Mouse (Mus musculus) bone marrow, adult 2 months (tissue): ENCODE measurements around the gene Ptprg. TPM values are rescaled to one million over a fixed set of nuclear protein-coding genes. Genes with fewer than 3 reads are reported as not detected.

Experiments used
- H3K27ac ChIP-seq: fragments of 200-500 bp; 2 replicates; pipeline ENCODE4 v1.5.1; 2012; ENCODE audit warnings: low read depth, mild to moderate bottlenecking, control low read depth, inconsistent platforms, low read length; ENCODE audit not compliant: control insufficient read depth, poor library complexity, insufficient read depth
- H3K4me1 ChIP-seq: fragments of 200-500 bp; 2 replicates; pipeline ENCODE4 v1.6.1; 2011; ENCODE audit warnings: low read length; ENCODE audit not compliant: control insufficient read depth, insufficient read depth
- H3K4me3 ChIP-seq: fragments of 200-500 bp; replicated peaks from 2 replicates; pipeline ENCODE3; 2011; ENCODE audit warnings: mild to moderate bottlenecking, low read depth, low read length, control low read depth; ENCODE audit not compliant: control insufficient read depth
- CTCF ChIP-seq: fragments of 200-500 bp; IDR thresholded peaks from 2 replicates; pipeline ENCODE4 v1.5.1; 2011; ENCODE audit warnings: low read length, control low read depth; ENCODE audit not compliant: control insufficient read depth, insufficient read depth
- POLR2A ChIP-seq: fragments of 200-500 bp; IDR thresholded peaks from 2 replicates; pipeline ENCODE4 v1.6.1; 2011; ENCODE audit warnings: low read depth, mild to moderate bottlenecking, control low read depth, low read length, borderline replicate concordance; ENCODE audit not compliant: control insufficient read depth
- WGBS: fragments of 180-500 bp; shearing (Covaris S2); methylation state at CpG from one replicate; pipeline ENCODE4 v1.1.7; 2018; 5-methylcytosine and 5-hydroxymethylcytosine counted together
- polyA plus RNA-seq: library from polyadenylated mRNA; stranded (reverse); fragments of >200 nt; gene quantifications from 2 replicates; pipeline ENCODE4 v1.2.4, GENCODE M21; 2011; ENCODE audit warnings: low replicate concordance; ENCODE audit not compliant: missing spikeins, insufficient read depth, insufficient read length

Ptprg gene
- polyA plus RNA-seq, 1 experiment = 0.27 TPM

DNA sequence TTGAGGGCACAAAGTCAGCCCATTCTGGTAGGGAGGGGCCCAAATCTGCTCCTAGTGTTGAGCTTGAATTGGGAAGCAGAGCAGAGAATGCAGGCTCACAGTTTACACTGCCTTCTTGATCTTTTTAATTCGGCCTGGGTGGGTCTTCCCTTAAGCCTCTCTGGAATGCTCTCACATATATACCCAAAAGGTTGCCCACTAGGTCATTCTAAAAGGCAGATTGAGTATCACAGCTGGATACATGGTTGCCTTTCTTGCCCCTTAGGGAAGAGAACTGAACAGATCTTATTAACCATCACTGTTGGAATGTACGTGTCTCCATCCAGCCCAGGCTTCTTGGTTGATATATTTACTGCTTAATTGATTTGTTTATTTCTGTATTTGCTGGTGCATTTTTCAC lies 349.5 kb downstream of the Ptprg start:
- TF ChIP-seq POLR2A = no peak
- no peak for TF ChIP-seq CTCF
- 67% methylated on average over 2 of the region's 2 CpGs for WGBS
- Histone ChIP-seq H3K4me3 (no peak overlapping the region), H3K27ac (no peak overlapping the region), H3K4me1 (no peaks in the 10 kb centered on the region)

- 79% methylated on average over 5 of the region's 5 CpGs for WGBS
- Histone ChIP-seq H3K4me1 (no peaks in the 10 kb centered on the region), H3K4me3 (no peak overlapping the region), H3K27ac (no peak overlapping the region)
- no peak for TF ChIP-seq POLR2A
- no peak for TF ChIP-seq CTCF
Observed at GRCm38 (mm10) chr14:11906130-11906675, 352.9 kb downstream of the Ptprg start.

- WGBS = 77% methylated on average over 1 of the region's 1 CpGs
- H3K27ac ChIP-seq = no peak overlapping the region
Observed at GRCm38 (mm10) chr14:11912253-11912652, 358.9 kb downstream of the Ptprg start.

DNA sequence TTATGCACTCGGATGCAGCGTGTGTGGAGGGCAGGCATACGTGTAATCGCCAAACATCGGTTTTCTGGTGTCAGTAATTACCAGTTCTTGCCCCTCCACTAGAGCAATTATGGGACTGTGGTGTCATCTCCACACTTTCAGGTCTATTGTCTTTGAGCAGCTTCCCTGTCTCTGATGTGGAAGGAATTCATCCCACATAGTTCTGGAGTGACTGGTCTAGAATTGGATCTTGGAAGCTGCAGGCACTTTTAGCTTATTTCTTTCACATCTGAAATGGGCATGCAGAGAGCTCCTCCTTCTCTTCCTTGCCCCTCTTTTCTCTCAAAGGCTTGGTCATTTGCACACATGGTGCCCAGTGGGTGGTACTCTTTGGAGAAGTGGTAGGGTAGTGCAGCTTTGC lies 363.9 kb downstream of the Ptprg start:
- TF ChIP-seq POLR2A (no peak), CTCF (no peak)
- no peak overlapping the region for H3K4me3 ChIP-seq
- H3K27ac ChIP-seq = no peak overlapping the region
- 84% methylated on average over 5 of the region's 5 CpGs for WGBS
- H3K4me1 ChIP-seq = no peaks in the 10 kb centered on the region

More at GRCm38 (mm10) chr14:11912253-11912652, 358.9 kb downstream of the Ptprg start:
- Histone ChIP-seq H3K4me3 (no peak overlapping the region), H3K4me1 (no peaks in the 10 kb centered on the region)
- TF ChIP-seq POLR2A = no peak
- TF ChIP-seq CTCF = no peak

DNA sequence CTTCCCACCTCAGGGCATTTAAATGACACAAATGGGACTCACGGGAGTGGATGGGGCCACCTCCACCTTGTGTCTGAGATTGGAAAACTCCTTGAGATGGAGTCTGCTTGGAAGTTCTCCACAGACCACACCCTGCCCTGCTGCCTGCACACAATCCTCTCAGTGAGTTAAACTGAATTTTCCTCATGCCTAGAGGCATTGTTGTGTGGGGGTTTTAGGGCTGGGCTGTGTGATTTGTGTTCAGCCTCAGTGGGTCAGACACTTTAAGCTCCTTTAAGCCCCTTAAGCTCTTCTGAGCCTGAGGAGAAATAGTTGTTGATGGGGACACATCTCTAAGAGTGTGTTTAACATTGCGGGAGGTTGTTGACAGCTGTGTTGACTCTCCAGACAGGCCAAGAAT lies 375.2 kb downstream of the Ptprg start:
- 75% methylated on average over 2 of the region's 2 CpGs for WGBS
- no peak for TF ChIP-seq POLR2A
- H3K4me1 ChIP-seq = no peaks in the 10 kb centered on the region

GRCm38 (mm10) chr14:11932517-11932916 lies 379.2 kb downstream of the Ptprg start:
- no peaks in the 10 kb centered on the region for H3K4me1 ChIP-seq
- no peak overlapping the region for H3K27ac ChIP-seq
- WGBS = 60% methylated on average over 3 of the region's 3 CpGs
- TF ChIP-seq CTCF (no peak), POLR2A (no peak)
- no peak overlapping the region for H3K4me3 ChIP-seq

More for the DNA sequence above, 375.2 kb downstream of the Ptprg start:
- Histone ChIP-seq H3K4me3 (no peak overlapping the region), H3K27ac (no peak overlapping the region)

DNA sequence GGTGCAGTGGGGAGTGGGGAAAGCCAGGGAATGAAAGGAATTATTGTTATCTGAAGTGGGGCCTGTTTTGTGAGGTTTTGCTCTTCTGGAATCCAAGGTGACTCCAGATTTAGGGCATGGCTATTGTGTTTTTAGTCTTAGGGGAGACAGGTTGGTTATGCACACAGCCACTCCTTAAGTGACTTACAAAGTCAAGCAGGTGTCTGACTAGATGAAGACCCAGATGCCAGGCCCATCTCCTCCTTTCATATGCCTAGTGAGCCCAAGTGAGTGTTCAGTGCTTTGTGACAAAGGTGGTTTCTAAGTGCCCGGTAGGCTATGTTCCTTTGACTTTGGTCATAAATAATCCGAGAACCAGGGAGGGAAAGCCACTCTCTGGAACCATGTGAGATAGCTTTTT lies 381.2 kb downstream of the Ptprg start:
- Histone ChIP-seq H3K4me1 (no peaks in the 10 kb centered on the region), H3K4me3 (no peak overlapping the region), H3K27ac (no peak overlapping the region)
- no peak for TF ChIP-seq CTCF
- TF ChIP-seq POLR2A = no peak
- WGBS = 81% methylated on average over 2 of the region's 2 CpGs

GRCm38 (mm10) chr14:11935281-11935680 lies 381.9 kb downstream of the Ptprg start:
- no peak overlapping the region for H3K4me3 ChIP-seq
- 23% methylated on average over 1 of the region's 1 CpGs for WGBS
- H3K27ac ChIP-seq = no peak overlapping the region
- TF ChIP-seq POLR2A = no peak
- TF ChIP-seq CTCF = no peak
- no peaks in the 10 kb centered on the region for H3K4me1 ChIP-seq

- no peak for TF ChIP-seq CTCF
- no peak for TF ChIP-seq POLR2A
- H3K4me3 ChIP-seq = no peak overlapping the region
- no peak overlapping the region for H3K27ac ChIP-seq
- no peaks in the 10 kb centered on the region for H3K4me1 ChIP-seq
- WGBS = 85% methylated on average over 7 of the region's 7 CpGs
Observed at GRCm38 (mm10) chr14:11935698-11936097, 382.4 kb downstream of the Ptprg start.

- TF ChIP-seq CTCF = no peak
- TF ChIP-seq POLR2A = no peak
- Histone ChIP-seq H3K27ac (no peak overlapping the region), H3K4me1 (no peaks in the 10 kb centered on the region), H3K4me3 (no peak overlapping the region)
- WGBS = 84% methylated on average over 4 of the region's 4 CpGs
Observed at GRCm38 (mm10) chr14:11938912-11939311, 385.6 kb downstream of the Ptprg start.
